In genomic region chr11:33864245-33864644, GRCm38 (mm10) we compare ENCODE assay signal across 30 mouse cellular contexts.
"Had no signal": no experiment of that assay in that cellular context is flagged by ENCODE, and none has a peak within 500 bp of the region (broad histone marks: within the 10 kb centered on the region; RNA-seq: fewer than 3 reads in every experiment).

No protein-coding gene starts in this region.

- H3K27ac ChIP-seq: heart, embryonic 13.5 days; heart, embryonic 15.5 days; hindbrain, embryonic 10.5 days; hindbrain, embryonic 12.5 days; hindbrain, embryonic 13.5 days; hindbrain, embryonic 14.5 days; hindbrain, embryonic 15.5 days; hindbrain, postnatal 0 days; intestine, embryonic 15.5 days; kidney, embryonic 15.5 days; kidney, postnatal 0 days; layer of hippocampus, adult 2 months; left cerebral cortex, adult 2 months had no signal

- H3K9ac ChIP-seq: heart, embryonic 12.5 days; heart, embryonic 13.5 days; heart, embryonic 15.5 days; hindbrain, embryonic 12.5 days; hindbrain, embryonic 13.5 days; hindbrain, embryonic 14.5 days; hindbrain, embryonic 15.5 days; intestine, embryonic 15.5 days; kidney, embryonic 15.5 days had no signal

- H3K4me1 ChIP-seq: hindbrain, embryonic 10.5 days; hindbrain, embryonic 12.5 days had no signal

- H3K4me3 ChIP-seq: heart, embryonic 12.5 days; heart, embryonic 13.5 days; heart, embryonic 15.5 days; hindbrain, embryonic 10.5 days; hindbrain, embryonic 12.5 days; hindbrain, embryonic 13.5 days; hindbrain, embryonic 15.5 days; intestine, embryonic 15.5 days; kidney, embryonic 15.5 days; layer of hippocampus, adult 2 months; left cerebral cortex, adult 2 months had no signal

- H3K27me3 ChIP-seq: heart, embryonic 12.5 days; heart, embryonic 13.5 days; heart, embryonic 15.5 days; hindbrain, embryonic 12.5 days; hindbrain, embryonic 13.5 days; hindbrain, embryonic 15.5 days; intestine, embryonic 15.5 days; kidney, embryonic 15.5 days had no signal

- H3K9me3 ChIP-seq: heart, embryonic 15.5 days; hindbrain, embryonic 10.5 days; hindbrain, embryonic 12.5 days; hindbrain, embryonic 13.5 days; hindbrain, embryonic 15.5 days; intestine, embryonic 15.5 days; kidney, embryonic 15.5 days had no signal

- H3K36me3 ChIP-seq: heart, embryonic 12.5 days; heart, embryonic 13.5 days; heart, embryonic 15.5 days; hindbrain, embryonic 10.5 days; hindbrain, embryonic 12.5 days; hindbrain, embryonic 13.5 days; hindbrain, embryonic 15.5 days; intestine, embryonic 15.5 days; kidney, embryonic 15.5 days had no signal

- DNase-seq: heart, postnatal 10 days; heart, postnatal 14 days; heart, postnatal 36 days; heart, postnatal 4 days; kidney, adult 11 months; kidney, adult 18-20 months; kidney, adult 2 months; kidney, adult 8-10 months; kidney, adult 9 months; kidney, postnatal 10 days; kidney, postnatal 14 days; kidney, postnatal 25 days; kidney, postnatal 36 days; kidney, postnatal 4 days; layer of hippocampus, adult 9-11 months; layer of hippocampus, postnatal 36 days had no signal
